Mouse (Mus musculus) B cell, adult 2 months (primary cell): ENCODE results near the gene Scn3b.

Experiments used
- DNase-seq, 2 experiments: peaks; one replicate each; pipeline ENCODE4 v3.0.0; 2022

Scn3b gene

GRCm38 (mm10) chr9:40269880-40270279 is 863 bp downstream of the Scn3b start:
- no peak for DNase-seq

GRCm38 (mm10) chr9:40271075-40271474 is 2.1 kb downstream of the Scn3b start:
- DNase-seq, result no peak

- no peak for DNase-seq
These were observed 3.8 kb downstream of the Scn3b start for GRCm38 (mm10) chr9:40272822-40273221.

DNA sequence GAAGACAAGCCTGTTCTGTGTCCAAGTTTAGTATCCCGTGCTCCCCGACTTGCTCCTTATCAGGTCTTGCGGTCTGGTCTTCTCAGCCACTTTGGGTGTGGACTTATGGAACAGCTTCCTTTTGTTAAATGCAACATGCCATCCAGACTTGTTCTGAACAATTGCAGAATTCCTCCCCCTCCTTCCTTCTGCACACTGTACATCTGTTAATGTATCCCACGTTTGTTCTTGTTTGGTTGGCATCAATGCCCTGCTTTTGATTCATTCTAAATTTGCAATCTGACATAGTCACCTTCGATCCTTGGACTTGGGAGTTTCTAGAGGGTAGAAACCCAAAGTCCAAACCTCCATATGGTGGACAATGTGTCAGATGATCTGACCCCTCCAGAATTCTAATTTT is 6.9 kb downstream of the Scn3b start:
- DNase-seq, result no peak

GRCm38 (mm10) chr9:40277671-40278070 is 8.7 kb downstream of the Scn3b start:
- DNase-seq, result no peak

DNA sequence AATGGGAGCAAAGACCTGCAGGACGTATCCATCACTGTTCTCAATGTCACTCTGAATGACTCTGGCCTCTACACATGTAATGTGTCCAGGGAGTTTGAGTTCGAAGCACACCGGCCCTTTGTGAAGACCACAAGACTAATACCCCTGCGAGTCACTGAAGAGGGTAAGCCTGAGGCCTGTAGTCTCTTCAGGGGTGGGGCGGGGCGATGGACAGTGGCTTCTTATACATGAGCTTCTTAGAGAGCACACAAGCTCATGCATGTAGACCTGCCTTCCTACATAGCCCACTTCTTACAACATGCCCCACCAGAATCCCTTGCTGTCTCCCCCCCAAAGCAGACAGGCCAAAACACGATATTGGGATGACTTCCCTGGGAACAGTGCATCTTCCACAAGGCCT is 10.4 kb downstream of the Scn3b start:
- DNase-seq, result no peak

GRCm38 (mm10) chr9:40282968-40283367 is 14.0 kb downstream of the Scn3b start:
- no peak for DNase-seq

GRCm38 (mm10) chr9:40292475-40292874 is 23.5 kb downstream of the Scn3b start:
- DNase-seq, result no peak

DNA sequence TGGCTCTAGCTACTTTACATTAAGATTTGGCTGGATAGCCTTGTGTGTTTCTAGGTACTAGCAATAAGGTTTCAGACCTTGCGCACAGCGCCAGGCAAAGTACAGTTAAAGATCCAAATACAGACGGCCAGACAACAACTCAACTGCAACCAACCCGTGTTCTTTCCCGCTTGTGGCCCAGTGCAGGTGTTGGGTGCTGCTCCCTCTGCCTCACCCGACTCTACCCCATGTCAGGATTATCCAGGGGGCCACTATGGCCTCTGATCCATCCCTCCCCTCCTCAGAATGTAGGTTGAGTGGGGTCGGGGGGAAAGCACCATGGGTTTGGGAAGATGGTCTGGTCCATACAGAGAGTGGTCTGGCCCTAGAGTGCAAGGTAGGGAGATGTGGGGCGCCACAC is 24.3 kb downstream of the Scn3b start:
- no peak for DNase-seq

- DNase-seq, result no peak
These were observed 24.7 kb downstream of the Scn3b start for GRCm38 (mm10) chr9:40293740-40294139.

GRCm38 (mm10) chr9:40294210-40294609 is 25.2 kb downstream of the Scn3b start:
- DNase-seq, result no peak

DNA sequence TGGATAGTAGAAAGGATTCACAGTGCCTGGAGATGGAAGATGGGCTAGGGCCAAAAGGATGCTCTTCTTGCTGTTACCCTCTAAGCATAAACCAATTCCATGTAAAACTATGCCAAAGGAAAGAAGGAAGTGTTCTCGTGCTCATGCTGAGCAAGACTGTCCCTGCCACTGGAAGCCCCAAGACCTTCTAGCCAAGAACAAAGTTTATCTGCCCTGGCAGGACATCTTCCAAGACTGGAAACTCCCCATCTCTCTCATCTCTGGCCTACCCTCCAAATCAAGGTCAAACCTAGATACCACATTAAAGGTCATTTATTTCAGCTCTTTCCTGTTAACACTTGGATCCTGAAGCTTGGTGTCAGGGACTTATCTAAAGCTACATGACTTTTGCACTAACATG is 25.8 kb downstream of the Scn3b start:
- DNase-seq, result no peak

DNA sequence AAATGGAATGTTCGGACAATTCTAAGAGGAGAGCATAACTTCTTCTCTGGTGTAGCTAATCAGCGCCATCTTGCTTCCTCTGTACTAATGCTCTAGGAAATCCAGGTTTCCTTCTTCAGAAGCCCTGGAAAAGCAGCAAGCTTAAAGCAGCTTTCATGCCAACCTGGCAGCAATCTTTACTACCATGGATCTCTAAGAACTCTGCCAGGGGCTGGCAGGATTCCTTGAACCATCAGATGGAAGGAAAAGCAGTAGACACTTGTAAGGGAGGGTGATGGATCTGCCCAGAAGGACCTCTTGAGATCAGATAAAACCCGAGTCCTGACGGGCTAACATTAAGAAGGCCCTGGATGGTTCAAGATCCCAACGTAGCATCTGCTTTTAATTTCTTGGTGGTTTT is 27.2 kb downstream of the Scn3b start:
- no peak for DNase-seq

DNA sequence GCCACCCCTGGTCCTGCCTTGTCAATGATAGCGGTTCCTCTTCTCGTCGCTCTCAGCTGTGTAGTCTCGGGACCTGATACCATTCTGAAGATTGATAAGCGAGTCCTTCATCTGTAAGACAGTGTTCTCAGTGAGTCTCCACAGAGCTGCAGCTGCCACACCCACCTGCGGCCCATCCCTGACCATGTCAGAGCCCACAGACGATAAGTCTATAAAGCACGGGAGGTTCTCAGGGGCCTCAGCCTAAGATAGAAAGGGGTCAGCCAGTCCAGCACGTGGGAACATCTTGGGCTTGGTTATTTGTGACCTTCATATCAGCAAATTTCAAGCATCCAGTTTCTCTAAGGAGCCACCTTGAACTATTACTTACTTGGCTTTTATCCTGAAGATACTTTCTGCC is 29.0 kb downstream of the Scn3b start:
- DNase-seq, result no peak

GRCm38 (mm10) chr9:40299323-40299722 is 30.3 kb downstream of the Scn3b start:
- no peak for DNase-seq

GRCm38 (mm10) chr9:40300018-40300989 is 31.3 kb downstream of the Scn3b start:
- no peak for DNase-seq

DNA sequence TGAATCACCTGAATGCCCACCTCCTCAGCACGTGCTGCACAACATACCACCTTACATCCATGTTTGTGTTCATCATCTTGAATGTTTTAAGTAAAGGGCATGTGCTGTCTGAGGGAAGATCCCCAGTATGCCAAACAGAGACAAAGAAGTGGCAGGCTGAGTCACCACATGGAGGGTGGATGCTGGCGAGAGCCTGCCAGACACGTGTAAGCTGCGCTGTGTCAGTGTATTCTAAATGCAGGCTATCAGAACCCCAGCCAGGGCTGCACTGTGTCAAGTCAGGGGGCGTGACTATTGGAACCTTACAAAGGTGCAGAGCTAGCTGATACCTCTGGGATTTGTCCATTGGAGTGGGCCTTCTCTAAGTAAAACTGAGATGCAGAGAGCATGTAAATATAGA is 32.5 kb downstream of the Scn3b start:
- no peak for DNase-seq

DNA sequence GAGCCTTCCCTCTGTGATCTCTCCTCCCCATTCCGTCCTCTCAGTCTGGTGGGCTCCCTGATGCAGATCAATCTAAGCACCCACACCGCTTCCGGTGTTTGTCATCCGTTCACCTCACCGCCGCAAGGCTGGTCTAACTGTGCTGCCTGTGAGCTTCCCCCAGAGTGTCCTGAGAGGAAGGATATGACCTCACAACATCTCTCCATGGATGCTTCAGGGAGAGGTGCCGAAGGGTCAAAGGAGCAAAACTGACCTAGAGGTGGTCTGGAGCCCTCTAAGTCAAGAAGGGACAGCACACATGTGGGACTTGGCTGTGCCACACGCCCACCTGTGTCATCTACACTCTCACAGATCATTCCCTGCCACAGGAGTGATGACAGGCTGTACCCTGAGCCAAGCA is 33.4 kb downstream of the Scn3b start:
- DNase-seq, result no peak

DNA sequence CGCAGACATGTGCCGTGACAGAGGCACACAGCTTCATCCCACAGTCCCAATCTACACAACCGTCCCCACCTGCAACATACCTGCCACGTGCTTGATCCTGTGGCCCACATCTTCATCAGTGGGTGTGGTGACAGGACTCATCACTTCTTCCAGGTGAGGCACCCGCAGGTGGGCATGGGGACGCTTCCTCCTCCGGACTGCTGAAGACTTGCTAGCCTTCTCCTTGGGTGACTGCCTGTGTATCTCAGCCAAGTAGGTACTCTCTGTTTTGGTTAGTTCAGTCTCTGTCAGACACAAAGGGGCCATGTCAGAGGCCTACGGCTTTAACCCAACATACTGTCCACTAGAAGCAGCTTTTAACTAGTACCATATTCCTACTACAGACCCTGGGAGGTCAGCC is 35.2 kb downstream of the Scn3b start:
- no peak for DNase-seq

- DNase-seq, result no peak
These were observed 38.3 kb downstream of the Scn3b start for GRCm38 (mm10) chr9:40307311-40307710.

GRCm38 (mm10) chr9:40309876-40310275 is 40.9 kb downstream of the Scn3b start:
- no peak for DNase-seq

DNA sequence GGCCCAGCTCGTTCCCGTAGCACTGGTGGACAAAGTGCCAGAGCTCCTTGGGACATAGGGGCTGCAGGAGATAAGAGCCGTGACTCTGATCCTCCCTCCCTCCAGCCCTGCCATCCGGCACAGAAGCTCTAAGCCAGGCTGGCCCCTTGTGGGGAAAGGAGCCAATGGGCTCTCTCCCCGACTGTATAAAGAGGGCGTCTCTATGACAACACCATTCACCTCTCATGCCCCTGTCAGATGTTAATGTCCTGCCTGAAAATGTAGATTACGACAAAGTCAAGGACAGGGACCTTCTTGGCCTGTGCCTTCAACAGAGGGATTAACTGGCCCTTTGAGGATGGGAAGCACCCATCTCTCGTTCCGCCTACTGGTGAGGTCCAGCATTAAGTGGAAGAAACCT is 42.8 kb downstream of the Scn3b start:
- DNase-seq, result no peak

DNA sequence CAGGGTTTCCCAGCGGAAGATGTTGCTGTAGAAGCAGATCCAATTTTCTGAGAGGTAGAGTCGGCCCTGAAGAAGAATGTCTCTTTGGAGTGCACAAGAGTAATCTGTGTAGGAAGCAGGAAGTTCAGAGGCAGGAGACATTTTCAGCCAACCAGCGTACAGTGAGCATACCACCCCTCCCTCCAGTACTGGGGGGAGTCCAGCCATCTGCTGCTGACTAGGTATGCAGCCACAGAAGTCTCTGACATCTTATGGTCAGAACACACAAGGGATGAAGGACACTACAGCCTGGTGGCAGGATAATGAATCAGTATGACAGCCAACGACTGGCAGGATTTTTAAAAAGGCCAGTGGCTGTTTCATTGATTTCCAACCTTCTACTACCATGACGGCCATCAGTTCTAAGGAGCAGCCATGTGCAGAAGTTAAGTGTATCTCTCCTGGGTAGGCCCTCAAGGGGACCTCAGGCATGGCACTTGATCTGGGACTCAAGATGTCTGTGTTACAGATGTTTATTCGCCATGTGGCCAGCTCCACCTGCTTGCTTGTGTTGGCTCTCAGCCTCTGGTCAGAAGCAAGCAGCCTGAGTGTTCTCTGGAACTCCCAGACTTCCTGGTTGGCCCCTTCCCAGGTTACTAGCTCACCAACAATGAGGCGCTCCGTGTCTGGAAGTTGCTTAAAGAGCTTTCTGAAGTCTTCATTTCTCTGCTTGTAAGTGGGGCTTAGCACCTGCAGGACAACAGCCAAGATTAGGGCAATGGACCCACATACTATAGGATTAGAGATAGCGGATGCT is 48.0 kb downstream of the Scn3b start:
- no peak for DNase-seq

- DNase-seq, result no peak
These were observed 48.7 kb downstream of the Scn3b start for GRCm38 (mm10) chr9:40317735-40318134.
